Mouse (Mus musculus) ES-E14 (cell line): ENCODE measurements around the gene Esrrg. TPM values are rescaled to one million over a fixed set of nuclear protein-coding genes. Genes with fewer than 3 reads are reported as not detected.

ENCODE experiments used
- DNase-seq: peaks from one replicate; pipeline ENCODE4 v3.0.0-alpha.2; 2013; ENCODE audit warnings: low read depth, low spot score
- H3K27ac ChIP-seq: 2 replicates; pipeline ENCODE4 v1.5.1; 2012; ENCODE audit warnings: low read depth, mild to moderate bottlenecking, low read length, moderate library complexity, mixed read lengths; ENCODE audit not compliant: poor library complexity, insufficient read depth, severe bottlenecking
- H3K36me3 ChIP-seq: 2 replicates; pipeline ENCODE4 v1.6.1; 2012; ENCODE audit warnings: mild to moderate bottlenecking, low read length, moderate library complexity, mixed read lengths; ENCODE audit not compliant: control insufficient read depth, poor library complexity, insufficient read depth, severe bottlenecking
- H3K4me1 ChIP-seq, 2 experiments: fragments of 150-350 bp in 1 of 2; sonication (generic) in 1 of 2; 2 replicates each; pipeline ENCODE4 v1.6.1; 2012; ENCODE audit warnings: low read length in 2 of 2, mild to moderate bottlenecking in 1 of 2, mixed read lengths in 1 of 2; ENCODE audit not compliant: control insufficient read depth in 2 of 2, insufficient read depth in 2 of 2, poor library complexity in 1 of 2
- H3K4me3 ChIP-seq, 2 experiments: fragments of 150-350 bp in 1 of 2; sonication (generic) in 1 of 2; 2 replicates each; pipeline ENCODE4 v1.5.1; 2012; ENCODE audit warnings: low read length in 2 of 2, low read depth in 1 of 2, mild to moderate bottlenecking in 1 of 2, mixed read lengths in 1 of 2; ENCODE audit not compliant: insufficient read depth in 1 of 2, poor library complexity in 1 of 2, severe bottlenecking in 1 of 2
- H3K9ac ChIP-seq: 2 replicates; pipeline ENCODE4 v1.6.1; 2012; ENCODE audit warnings: low read depth, mild to moderate bottlenecking, low read length, mixed read lengths; ENCODE audit not compliant: poor library complexity, insufficient read depth, severe bottlenecking
- H3K9me3 ChIP-seq: fragments of 150-350 bp; sonication (generic); 2 replicates; pipeline ENCODE4 v1.6.1; 2012; ENCODE audit warnings: low read depth, mild to moderate bottlenecking, low read length; ENCODE audit not compliant: control insufficient read depth, insufficient read depth
- CHD2 ChIP-seq: IDR thresholded peaks from 2 replicates; pipeline ENCODE4 v1.6.1; 2014; ENCODE audit warnings: mild to moderate bottlenecking, low read depth, low read length, inconsistent platforms
- HCFC1 ChIP-seq: IDR thresholded peaks from 2 replicates; pipeline ENCODE4 v1.6.1; 2012; ENCODE audit warnings: low read length, inconsistent platforms, borderline replicate concordance; ENCODE audit not compliant: insufficient read depth
- MAFK ChIP-seq: IDR thresholded peaks from 2 replicates; pipeline ENCODE4 v1.6.1; 2014; ENCODE audit warnings: mild to moderate bottlenecking, low read depth, low read length, inconsistent platforms; ENCODE audit not compliant: insufficient read depth
- ZC3H11A ChIP-seq: IDR thresholded peaks from 2 replicates; pipeline ENCODE4 v1.6.1; 2012; ENCODE audit warnings: low read depth, mild to moderate bottlenecking, inconsistent platforms, low read length, borderline replicate concordance
- ZNF384 ChIP-seq: IDR thresholded peaks from 2 replicates; pipeline ENCODE4 v1.6.1; 2012; ENCODE audit warnings: low read depth, low read length, inconsistent platforms
- in situ Hi-C, 2 experiments: fragments of 600-800 bp; cut with MboI; formaldehyde crosslinking; loops; one replicate each; pipeline ENCODE4 v1.15.1; 2025; ENCODE audit warnings: low sequenced_read_pairs in 2 of 2, inconsistent platforms in 1 of 2; ENCODE audit not compliant: unreplicated experiment in 2 of 2
- total RNA-seq: library from RNA; depleted of rRNA; stranded (reverse); fragments of 300-350 nt; gene quantifications from 2 replicates; pipeline ENCODE4 v1.2.3, GENCODE M21; 2012

The Esrrg gene
- total RNA-seq, 1 experiment, result 0.09 TPM

DNA sequence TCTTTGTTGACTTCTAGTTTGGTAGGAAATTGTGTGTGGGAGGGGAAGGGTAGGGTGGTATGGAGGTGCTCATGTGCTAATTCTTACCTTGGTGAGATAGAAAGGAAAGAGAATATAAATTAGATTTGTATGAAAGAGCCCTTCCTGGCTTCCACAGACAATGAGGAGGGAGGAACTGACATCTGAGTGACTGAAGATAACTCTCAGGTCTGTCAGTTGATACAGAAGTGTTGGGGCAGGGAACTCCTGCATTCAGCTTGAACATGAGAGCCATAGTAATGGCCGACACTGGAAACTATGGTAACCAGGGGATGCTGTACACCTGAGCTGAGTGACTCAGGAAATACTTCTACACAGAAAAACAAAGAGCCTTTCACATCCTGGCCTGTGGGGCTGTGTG lies 550.1 kb downstream of the Esrrg start:
- Histone ChIP-seq H3K27ac (no peak overlapping the region), H3K4me3 (no peak overlapping the region), H3K36me3 (no peaks in the 10 kb centered on the region), H3K4me1 (no peaks in the 10 kb centered on the region), H3K9ac (no peak overlapping the region), H3K9me3 (no peaks in the 10 kb centered on the region)
- in situ Hi-C loops, result no loop called here
- TF ChIP-seq ZC3H11A, result no peak
- no peak for TF ChIP-seq CHD2
- no peak for TF ChIP-seq ZNF384
- no peak for TF ChIP-seq HCFC1
- no peak for DNase-seq

DNA sequence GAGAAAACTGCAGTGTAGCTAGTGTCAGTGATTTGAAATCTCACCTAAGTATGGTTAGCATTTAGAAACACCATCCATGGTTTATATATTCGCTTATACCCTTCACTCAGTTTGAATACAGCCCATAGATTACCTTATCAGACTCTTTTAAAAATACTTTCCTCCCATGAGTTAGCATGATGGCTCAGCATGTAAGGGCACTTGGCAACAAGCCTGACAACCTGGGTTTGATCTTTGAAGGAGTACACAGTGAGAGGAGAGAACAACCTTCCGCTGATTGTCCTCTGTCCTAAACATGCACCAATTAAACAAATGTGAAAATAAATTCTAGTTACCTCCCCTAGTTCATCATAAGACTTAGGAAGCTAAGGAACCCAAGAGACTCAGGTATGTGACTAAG lies 550.5 kb downstream of the Esrrg start:
- Histone ChIP-seq H3K36me3 (no peaks in the 10 kb centered on the region), H3K4me1 (no peaks in the 10 kb centered on the region), H3K4me3 (no peak overlapping the region), H3K9me3 (no peaks in the 10 kb centered on the region), H3K27ac (no peak overlapping the region), H3K9ac (no peak overlapping the region)
- in situ Hi-C loops, result no loop called here
- TF ChIP-seq ZNF384 (no peak), MAFK (no peak), ZC3H11A (no peak), CHD2 (no peak), HCFC1 (no peak)
- no peak for DNase-seq

DNA sequence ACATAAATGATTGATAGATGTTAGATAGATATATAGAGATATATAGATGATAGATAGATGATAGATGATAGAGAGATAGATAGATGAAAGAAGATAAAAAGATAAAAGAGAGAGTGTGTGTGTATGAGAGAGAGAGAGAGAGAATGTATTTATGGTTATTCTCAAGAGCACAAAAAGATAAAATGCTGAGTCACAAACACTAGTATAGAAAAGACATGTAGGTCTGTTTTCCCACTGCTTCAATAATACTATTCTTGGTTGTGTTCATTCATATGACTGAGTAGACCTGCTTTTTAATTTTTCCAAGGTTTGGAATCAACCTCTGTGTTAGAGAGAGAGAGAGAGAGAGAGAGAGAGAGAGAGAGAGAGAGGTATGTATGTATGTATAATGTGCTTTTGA lies 554.5 kb downstream of the Esrrg start:
- DNase-seq, result no peak
- Histone ChIP-seq H3K9ac (no peak overlapping the region), H3K27ac (no peak overlapping the region), H3K4me3 (no peak overlapping the region), H3K4me1 (no peaks in the 10 kb centered on the region), H3K9me3 (no peaks in the 10 kb centered on the region), H3K36me3 (no peaks in the 10 kb centered on the region)
- TF ChIP-seq HCFC1, result no peak
- no peak for TF ChIP-seq CHD2
- no peak for TF ChIP-seq ZC3H11A
- TF ChIP-seq MAFK, result no peak
- TF ChIP-seq ZNF384, result no peak
- in situ Hi-C loops, result no loop called here

DNA sequence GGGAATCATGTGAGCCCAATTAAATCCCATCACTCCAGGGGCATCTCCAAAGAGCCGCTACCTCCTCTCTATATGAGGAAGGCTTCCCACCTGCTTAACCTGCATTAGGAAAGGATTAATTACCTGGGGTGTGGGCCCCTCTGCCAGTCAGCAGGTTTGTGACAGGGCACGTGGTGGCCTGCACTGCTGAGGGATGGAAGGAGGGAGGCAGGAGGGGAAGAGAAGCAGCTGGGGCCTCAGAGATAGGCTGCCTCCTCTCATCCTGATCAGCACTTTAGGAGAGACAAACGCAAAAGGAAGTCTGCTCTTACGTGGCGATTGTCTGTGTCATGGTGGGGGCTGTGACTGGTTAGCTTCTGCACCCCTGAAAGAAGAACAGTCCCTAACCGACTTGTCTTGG lies 555.7 kb downstream of the Esrrg start:
- H3K9me3 ChIP-seq, result no peaks in the 10 kb centered on the region

DNA sequence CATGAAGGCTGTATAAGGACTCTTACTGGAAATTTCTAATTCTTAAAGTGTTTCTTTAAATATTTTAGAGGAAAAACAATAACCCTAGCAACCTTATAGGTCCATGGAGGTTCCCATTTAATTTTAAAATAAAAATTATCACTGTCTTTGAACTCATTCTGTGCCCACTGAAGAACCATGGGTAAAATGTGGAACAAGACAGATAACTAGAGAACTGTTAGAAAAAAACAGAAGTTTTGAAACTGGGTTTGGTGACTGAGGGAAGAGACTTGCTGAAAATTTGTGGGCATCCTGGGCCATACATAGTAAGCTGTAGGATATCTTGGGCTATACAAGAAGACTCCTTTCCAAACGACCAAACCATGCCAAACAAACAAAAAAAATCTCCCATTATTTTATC lies 565.3 kb downstream of the Esrrg start:
- H3K4me1 ChIP-seq, result no peaks in the 10 kb centered on the region
- TF ChIP-seq HCFC1, result no peak
- no peak for TF ChIP-seq ZC3H11A
- no peak for TF ChIP-seq MAFK
- TF ChIP-seq ZNF384, result no peak
- no peak for TF ChIP-seq CHD2
- in situ Hi-C loops, result no loop called here
- H3K9me3 ChIP-seq, result no peaks in the 10 kb centered on the region
- no peaks in the 10 kb centered on the region for H3K36me3 ChIP-seq
- H3K4me3 ChIP-seq, result no peak overlapping the region
- H3K9ac ChIP-seq, result no peak overlapping the region
- no peak overlapping the region for H3K27ac ChIP-seq
- DNase-seq, result no peak

More for the DNA sequence above, 555.7 kb downstream of the Esrrg start:
- Histone ChIP-seq H3K27ac (no peak overlapping the region), H3K4me3 (no peak overlapping the region), H3K9ac (no peak overlapping the region), H3K36me3 (no peaks in the 10 kb centered on the region), H3K4me1 (no peaks in the 10 kb centered on the region)
- TF ChIP-seq ZC3H11A (no peak), CHD2 (no peak), MAFK (no peak), HCFC1 (no peak), ZNF384 (no peak)
- in situ Hi-C loops, result no loop called here
- no peak for DNase-seq
